Mouse (Mus musculus) limb, embryonic 11.5 days (tissue): ENCODE measurements around the gene Hist1h2ag. TPM values are rescaled to one million over a fixed set of nuclear protein-coding genes. Genes with fewer than 3 reads are reported as not detected.

ENCODE experiments used
- ATAC-seq: fragments of 200-750 bp; cut with Nextera tagmentation; 2 replicates; pipeline ENCODE4 v1.8.0; 2017; ENCODE audit warnings: low read depth; ENCODE audit not compliant: insufficient number of reproducible peaks, low FRiP score, low TSS enrichment
- DNase-seq: peaks from one replicate; pipeline ENCODE4 v3.0.0-alpha.2; 2015; ENCODE audit warnings: low spot score
- H3K27ac ChIP-seq: fragments of 300-500 bp; sonication (generic); replicated peaks from 2 replicates; pipeline ENCODE4 v1.5.1; 2014; ENCODE audit warnings: low read depth, mild to moderate bottlenecking, low read length
- H3K27me3 ChIP-seq: fragments of 300-500 bp; sonication (generic); 2 replicates; pipeline ENCODE4 v1.6.1; 2014; ENCODE audit warnings: mild to moderate bottlenecking, low read length, mixed read lengths; ENCODE audit not compliant: control insufficient read depth, insufficient read depth
- H3K36me3 ChIP-seq: fragments of 300-500 bp; sonication (generic); 2 replicates; pipeline ENCODE4 v1.6.1; 2014; ENCODE audit warnings: mild to moderate bottlenecking, low read length, moderate library complexity, mixed read lengths; ENCODE audit not compliant: control insufficient read depth, insufficient read depth
- H3K4me1 ChIP-seq: fragments of 300-500 bp; sonication (generic); 2 replicates; pipeline ENCODE4 v1.6.1; 2014; ENCODE audit warnings: low read length, mixed read lengths; ENCODE audit not compliant: control insufficient read depth, insufficient read depth
- H3K4me2 ChIP-seq: fragments of 300-500 bp; sonication (generic); 2 replicates; pipeline ENCODE4 v1.6.1; 2014; ENCODE audit warnings: low read depth, mild to moderate bottlenecking, moderate library complexity; ENCODE audit not compliant: severe bottlenecking
- H3K4me3 ChIP-seq: fragments of 300-500 bp; sonication (generic); 2 replicates; pipeline ENCODE4 v1.5.1; 2014; ENCODE audit warnings: low read depth, low read length
- H3K9ac ChIP-seq: fragments of 300-500 bp; sonication (generic); 2 replicates; pipeline ENCODE4 v1.6.1; 2014; ENCODE audit warnings: mild to moderate bottlenecking, low read length
- H3K9me3 ChIP-seq: fragments of 300-500 bp; sonication (generic); 2 replicates; pipeline ENCODE4 v1.6.1; 2016; ENCODE audit warnings: low read length; ENCODE audit not compliant: control insufficient read depth
- WGBS: fragments of 180-500 bp; shearing (Covaris S2); extraction: QIAGEN DNeasy Blood & Tissue Kit; methylation state at CpG from one replicate; pipeline ENCODE4 v1.1.7; 2014; 5-methylcytosine and 5-hydroxymethylcytosine counted together
- polyA plus RNA-seq: library from polyadenylated mRNA; unstranded; fragments of >200 nt; fragmentation: Nextera tagmentation; extraction: Ambion mirVana; gene quantifications from 2 replicates; pipeline ENCODE4 v1.2.1, GENCODE M21; 2014

Hist1h2ag gene
- polyA plus RNA-seq, 1 experiment from 2014 or later: 75.3 TPM

DNA sequence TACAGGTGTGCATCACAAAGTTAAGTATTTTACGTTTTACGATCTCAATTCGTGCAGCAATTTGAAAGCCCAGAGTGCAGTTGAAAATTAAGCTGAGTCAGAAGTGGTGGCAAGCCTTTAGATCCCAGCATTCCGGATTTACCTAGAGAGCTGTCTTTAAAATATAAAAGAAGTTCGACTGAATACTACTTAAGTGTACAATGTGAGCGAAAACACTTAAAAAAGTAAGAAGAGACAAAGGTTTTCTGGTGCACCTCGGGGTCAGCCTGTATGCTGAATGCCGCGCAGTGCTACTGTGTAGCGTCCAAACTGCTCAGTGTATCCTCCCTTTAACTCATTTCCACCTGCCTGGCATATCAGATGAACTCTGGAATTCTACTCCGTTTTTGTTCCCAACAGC is 21.2 kb downstream of the Hist1h2ag start:
- ATAC-seq (peak; percentile 11; the same call in 1 of the 2 replicates), DNase-seq (no peak)
- peak overlapping the region; percentile 35 for H3K4me3 ChIP-seq
- H3K27ac ChIP-seq: no peak overlapping the region
- peaks cover 13% of the 10 kb centered on the region; the same call in 1 of the 2 replicates for H3K27me3 ChIP-seq
- under 1% methylated on average over 11 of the region's 11 CpGs for WGBS
- peak overlapping the region; percentile 49 for H3K4me2 ChIP-seq
- H3K9me3 ChIP-seq: no peaks in the 10 kb centered on the region
- 0 out of 2 replicates have a peak, but pooled peaks cover 2% of the 10 kb centered on the region for H3K4me1 ChIP-seq
- H3K36me3 ChIP-seq: no peaks in the 10 kb centered on the region
- H3K9ac ChIP-seq: no peak overlapping the region

DNA sequence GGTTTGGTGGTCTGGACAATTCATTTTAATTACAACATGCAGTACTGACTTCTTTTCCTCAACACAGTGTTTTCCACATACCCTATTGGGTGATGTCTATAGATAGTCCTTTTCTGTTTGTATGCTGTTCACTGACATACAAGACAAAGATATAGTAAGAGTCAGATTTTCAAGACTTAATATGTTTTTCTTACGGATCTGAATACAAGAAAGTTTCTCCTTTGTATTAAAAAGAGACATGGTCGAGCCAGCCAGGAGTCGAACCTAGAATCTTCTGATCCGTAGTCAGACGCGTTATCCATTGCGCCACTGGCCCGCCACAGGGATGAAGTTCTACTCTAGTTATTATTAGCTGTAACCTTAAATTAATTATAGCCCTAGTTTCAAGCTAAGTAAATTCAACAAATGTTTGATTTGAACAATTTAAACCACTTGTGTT is 21.8 kb downstream of the Hist1h2ag start:
- peak; percentile 62; the same call in 1 of the 2 replicates for ATAC-seq
- Histone ChIP-seq H3K9ac (no peak overlapping the region), H3K4me2 (peak overlapping the region; percentile 49), H3K27ac (no peak overlapping the region), H3K36me3 (no peaks in the 10 kb centered on the region), H3K9me3 (no peaks in the 10 kb centered on the region), H3K4me1 (0 out of 2 replicates have a peak, but pooled peaks cover 2% of the 10 kb centered on the region), H3K4me3 (peak overlapping the region; percentile 38), H3K27me3 (peaks cover 15% of the 10 kb centered on the region)
- WGBS: 0% methylated on average over 8 of the region's 8 CpGs
- peak; percentile 80 for DNase-seq

DNA sequence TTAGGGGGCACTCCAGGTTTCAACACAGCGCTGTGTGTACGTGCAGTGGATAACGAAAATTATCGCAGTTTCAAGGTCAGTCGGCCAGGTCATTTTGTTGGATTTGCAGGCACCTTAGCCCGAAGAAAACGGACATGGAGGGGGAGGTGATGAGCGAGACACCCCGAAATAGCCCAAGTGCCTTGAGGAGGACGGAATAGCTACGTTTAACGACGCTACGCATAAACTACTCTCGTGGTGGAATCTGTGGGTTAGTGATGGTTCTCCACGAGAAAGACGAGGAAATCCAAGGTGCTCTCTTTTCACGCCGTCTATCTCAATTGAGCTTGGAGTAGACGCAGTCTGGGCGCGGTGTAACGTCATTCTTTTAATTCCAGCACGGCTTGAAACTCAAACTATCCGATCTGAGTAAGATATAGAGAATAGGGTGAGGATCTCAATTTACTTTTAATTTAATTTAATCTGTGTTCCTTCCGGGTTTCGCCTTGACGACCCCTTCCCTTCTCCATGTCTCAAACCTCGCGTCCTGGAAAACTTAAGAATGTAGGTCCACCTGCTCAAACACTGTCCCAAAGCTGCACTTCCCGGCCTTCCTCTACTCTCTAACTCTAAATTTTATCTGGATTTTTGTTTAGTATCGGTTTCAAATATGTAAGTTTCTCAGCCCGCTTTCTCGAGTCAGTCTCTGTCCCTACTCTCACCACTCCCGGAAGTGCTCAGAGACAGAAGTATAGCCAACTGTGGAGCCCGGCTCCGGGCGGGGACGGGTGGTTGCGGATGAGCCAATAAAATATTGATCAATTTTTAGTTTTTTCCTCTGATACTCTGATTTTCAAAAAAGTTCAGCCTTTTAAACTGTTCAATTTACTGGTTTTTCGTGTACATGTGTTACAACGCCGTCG is 22.6 kb downstream of the Hist1h2ag start:
- 0 out of 2 replicates have a peak, but pooled peaks cover 2% of the 10 kb centered on the region for H3K4me1 ChIP-seq
- DNase-seq (no peak), ATAC-seq (no peak; the same call in 1 of the 2 replicates)
- WGBS: under 1% methylated on average over 44 of the region's 44 CpGs
- H3K4me2 ChIP-seq: peak overlapping the region; percentile 49
- peaks cover 19% of the 10 kb centered on the region for H3K27me3 ChIP-seq
- no peak overlapping the region for H3K9ac ChIP-seq
- peak overlapping the region; percentile 38 for H3K4me3 ChIP-seq
- H3K9me3 ChIP-seq: no peaks in the 10 kb centered on the region
- H3K27ac ChIP-seq: no peak overlapping the region
- H3K36me3 ChIP-seq: no peaks in the 10 kb centered on the region

DNA sequence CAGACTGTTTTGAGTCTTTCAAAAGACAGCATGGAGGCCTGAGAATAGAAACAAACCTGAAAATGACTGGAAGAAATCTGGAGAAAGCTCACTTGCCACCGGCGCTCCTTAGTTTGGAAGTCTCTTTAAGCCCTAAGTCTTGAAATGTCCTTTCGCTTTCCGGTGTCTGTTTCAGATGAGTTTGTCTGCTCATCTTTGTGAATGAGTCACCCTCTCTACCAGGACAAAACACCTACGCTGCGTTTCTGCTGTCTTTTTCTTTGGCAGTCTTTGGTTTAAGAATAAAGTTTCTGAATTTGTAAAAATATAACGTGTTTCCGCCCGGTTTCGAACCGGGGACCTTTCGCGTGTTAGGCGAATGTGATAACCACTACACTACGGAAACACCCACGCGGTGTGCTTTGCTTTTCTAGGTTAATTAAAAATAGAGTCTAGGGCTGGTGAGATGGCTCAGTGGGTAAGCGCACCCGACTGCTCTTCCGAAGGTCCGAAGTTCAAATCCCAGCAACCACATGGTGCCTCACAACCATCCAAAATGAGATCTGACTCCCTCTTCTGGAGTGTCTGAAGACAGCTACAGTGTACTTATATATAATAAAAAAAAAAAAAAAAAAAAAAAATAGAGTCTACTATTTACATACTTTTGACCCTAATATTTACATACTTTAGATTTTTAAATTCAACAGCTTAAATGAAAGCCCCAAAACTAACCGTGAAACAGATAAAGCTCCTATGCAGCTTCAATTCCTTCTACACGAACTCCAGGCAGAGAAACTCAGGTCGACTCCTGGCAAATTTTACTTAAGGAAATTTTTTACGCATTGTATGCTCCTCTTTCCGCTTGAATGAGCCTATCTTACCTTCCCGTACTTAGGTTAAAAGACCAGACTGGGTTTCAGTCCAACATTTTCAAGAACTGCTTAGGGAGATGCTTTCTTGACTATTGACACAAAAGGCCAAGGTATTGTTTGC is 27.0 kb downstream of the Hist1h2ag start:
- Histone ChIP-seq H3K27ac (no peak overlapping the region), H3K4me3 (no peak overlapping the region), H3K4me1 (0 out of 2 replicates have a peak, but pooled peaks cover 2% of the 10 kb centered on the region), H3K27me3 (peaks cover 44% of the 10 kb centered on the region), H3K36me3 (no peaks in the 10 kb centered on the region), H3K9ac (no peak overlapping the region), H3K9me3 (no peaks in the 10 kb centered on the region), H3K4me2 (no peak overlapping the region)
- 13% methylated on average over 27 of the region's 27 CpGs for WGBS
- DNase-seq (peak; percentile 91), ATAC-seq (peak; percentile 46; the same call in 1 of the 2 replicates)

DNA sequence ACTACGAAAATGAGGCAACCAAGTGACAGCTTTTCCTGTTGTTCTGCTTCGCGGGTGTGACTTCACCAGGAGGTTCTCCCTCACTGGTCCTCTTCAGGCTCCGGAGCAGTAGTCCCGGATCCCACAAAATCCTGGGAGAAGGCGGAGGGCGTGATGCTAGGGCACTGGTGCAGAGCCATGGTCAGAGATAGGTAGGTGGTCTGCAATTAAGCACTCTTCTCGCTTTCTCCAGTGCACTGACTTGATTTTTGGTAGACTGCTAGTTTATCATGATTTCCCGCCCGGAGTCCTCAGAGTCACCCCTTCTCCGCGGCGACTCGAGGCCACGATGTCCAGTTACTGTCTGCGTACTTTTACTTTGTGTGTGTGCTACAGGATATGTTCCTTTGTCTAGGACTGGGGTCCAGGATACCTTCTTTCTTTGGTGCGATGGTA is 28.3 kb downstream of the Hist1h2ag start:
- no peak overlapping the region for H3K27ac ChIP-seq
- ATAC-seq: no peak
- H3K9me3 ChIP-seq: no peaks in the 10 kb centered on the region
- H3K36me3 ChIP-seq: no peaks in the 10 kb centered on the region
- H3K4me2 ChIP-seq: peak overlapping the region; percentile 23; the same call in 1 of the 2 replicates
- peaks cover 45% of the 10 kb centered on the region for H3K27me3 ChIP-seq
- no peak for DNase-seq
- 12% methylated on average over 17 of the region's 17 CpGs for WGBS
- H3K4me1 ChIP-seq: no peaks in the 10 kb centered on the region
- H3K4me3 ChIP-seq: peak overlapping the region; percentile 8; the same call in 1 of the 2 replicates
- no peak overlapping the region for H3K9ac ChIP-seq

DNA sequence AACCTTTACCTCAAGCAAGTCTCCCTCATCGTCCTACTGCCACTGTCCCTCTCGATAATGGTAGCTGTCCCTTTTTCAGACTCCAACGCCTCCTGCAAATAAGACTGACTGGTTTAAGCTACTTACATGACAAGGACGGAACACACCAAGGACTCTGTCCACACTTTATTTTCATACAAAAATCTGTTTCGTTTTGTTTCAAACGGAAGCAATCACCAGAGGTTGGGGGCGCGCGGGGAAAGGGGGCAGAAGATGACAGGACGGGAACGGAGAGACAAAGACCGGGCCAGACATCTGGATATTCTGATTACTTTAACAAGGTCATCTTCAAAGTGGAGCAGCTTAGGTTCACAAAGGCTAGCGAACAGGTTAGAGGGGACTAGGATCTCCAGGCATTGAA is 29.0 kb downstream of the Hist1h2ag start:
- Histone ChIP-seq H3K36me3 (no peaks in the 10 kb centered on the region), H3K9me3 (no peaks in the 10 kb centered on the region), H3K27ac (no peak overlapping the region), H3K4me2 (no peak overlapping the region), H3K9ac (no peak overlapping the region), H3K4me1 (no peaks in the 10 kb centered on the region), H3K4me3 (no peak overlapping the region), H3K27me3 (peaks cover 48% of the 10 kb centered on the region)
- ATAC-seq: no peak
- WGBS: 18% methylated on average over 13 of the region's 13 CpGs
- no peak for DNase-seq

DNA sequence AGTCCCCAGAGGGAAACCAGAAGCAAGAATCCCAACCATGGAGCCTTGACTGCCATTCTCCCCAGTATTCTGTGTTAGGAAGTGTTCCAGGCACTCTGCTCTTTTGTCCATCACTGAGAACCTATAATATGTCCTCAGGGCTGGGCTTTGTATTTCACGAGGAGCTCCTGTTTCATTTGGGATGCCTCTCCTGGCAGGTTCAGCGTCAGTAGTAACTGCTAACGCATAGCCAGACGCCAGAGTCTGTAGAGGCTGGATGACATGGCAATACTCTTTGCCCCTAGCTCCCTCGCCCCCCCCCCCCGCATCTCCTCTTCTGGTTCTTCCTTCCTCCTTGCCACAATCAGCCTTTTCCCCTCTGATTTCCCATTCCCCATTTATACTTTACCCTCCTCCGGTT is 33.1 kb downstream of the Hist1h2ag start, which contains the start of gene Prss16:
Gene Prss16 (minus strand): TSS at position 101 of the 400 bp plus-strand sequence.
- no peak for DNase-seq
- no peaks in the 10 kb centered on the region for H3K36me3 ChIP-seq
- no peaks in the 10 kb centered on the region; the same call in 1 of the 2 replicates for H3K4me1 ChIP-seq
- H3K4me2 ChIP-seq: no peak within 1 kb of the TSS
- no peaks in the 10 kb centered on the region for H3K9me3 ChIP-seq
- no peak for ATAC-seq
- H3K9ac ChIP-seq: no peak within 1 kb of the TSS
- H3K4me3 ChIP-seq: no peak within 1 kb of the TSS
- WGBS: 46% methylated on average over 7 of the region's 7 CpGs
- no peak within 1 kb of the TSS for H3K27ac ChIP-seq
- peaks cover 76% of the 10 kb centered on the region for H3K27me3 ChIP-seq

DNA sequence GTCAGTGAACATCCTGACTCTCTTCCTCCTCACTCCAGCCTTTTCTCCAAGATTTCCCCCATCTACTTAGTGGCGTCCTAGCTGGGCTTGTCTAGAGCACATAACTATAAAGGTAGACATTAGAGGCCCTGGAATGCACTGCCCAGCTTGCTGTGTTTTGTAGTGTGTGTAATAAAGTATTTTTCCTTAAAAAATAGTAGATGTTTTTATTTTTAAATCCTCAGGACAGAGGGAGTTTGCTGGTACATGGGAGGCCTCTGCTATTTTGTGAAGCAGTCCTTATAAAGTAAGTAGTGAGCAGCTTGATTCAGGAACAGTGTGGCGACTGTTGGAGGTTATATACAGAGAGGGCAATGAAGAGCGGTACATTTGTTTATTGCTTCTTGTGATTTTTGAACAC is 34.0 kb downstream of the Hist1h2ag start:
- no peaks in the 10 kb centered on the region; the same call in 1 of the 2 replicates for H3K4me1 ChIP-seq
- WGBS: 80% methylated on average over 3 of the region's 3 CpGs
- no peak for ATAC-seq

More for the DNA sequence above, 34.0 kb downstream of the Hist1h2ag start:
- no peak for DNase-seq
- Histone ChIP-seq H3K9ac (no peak overlapping the region), H3K36me3 (no peaks in the 10 kb centered on the region), H3K27me3 (peaks cover 78% of the 10 kb centered on the region), H3K4me2 (no peak overlapping the region), H3K27ac (no peak overlapping the region), H3K9me3 (no peaks in the 10 kb centered on the region), H3K4me3 (no peak overlapping the region)
